Mouse (Mus musculus): ENCODE measurements around the gene Slc44a3.

DNA sequence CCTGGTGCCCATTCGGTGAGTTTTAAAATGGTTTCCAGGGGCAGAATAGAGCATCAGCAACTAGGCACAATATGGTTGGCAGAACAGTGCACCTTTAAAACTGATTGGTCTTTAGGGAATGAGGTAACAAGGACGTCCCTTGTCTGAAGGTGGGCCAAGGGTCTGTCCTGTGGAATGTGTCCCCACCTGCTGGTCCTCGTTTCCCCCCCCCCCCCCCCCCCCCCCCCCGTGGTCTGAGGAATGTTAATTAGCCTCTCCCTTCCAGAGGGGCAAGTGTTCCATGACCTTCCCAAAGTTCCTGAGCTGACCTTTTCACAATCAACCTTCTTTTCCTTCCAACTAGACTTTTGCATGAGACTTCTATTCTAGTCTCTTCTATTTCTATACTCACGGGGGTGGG lies 46.5 kb upstream of the Slc44a3 start:
- no peak for TF ChIP-seq CTCF (IDR thresholded peaks at IDR 0.05; ENCODE audit: low read depth)
- no peak for TF ChIP-seq EP300 (IDR thresholded peaks at IDR 0.05; ENCODE audit: low read depth)
